Mouse (Mus musculus): ENCODE data around the gene Pakap. TPM values are rescaled to one million over a fixed set of nuclear protein-coding genes. Genes with fewer than 3 reads are reported as not detected.

Gene Pakap
- polyA plus RNA-seq, 1 experiment, result 0.63 TPM

DNA sequence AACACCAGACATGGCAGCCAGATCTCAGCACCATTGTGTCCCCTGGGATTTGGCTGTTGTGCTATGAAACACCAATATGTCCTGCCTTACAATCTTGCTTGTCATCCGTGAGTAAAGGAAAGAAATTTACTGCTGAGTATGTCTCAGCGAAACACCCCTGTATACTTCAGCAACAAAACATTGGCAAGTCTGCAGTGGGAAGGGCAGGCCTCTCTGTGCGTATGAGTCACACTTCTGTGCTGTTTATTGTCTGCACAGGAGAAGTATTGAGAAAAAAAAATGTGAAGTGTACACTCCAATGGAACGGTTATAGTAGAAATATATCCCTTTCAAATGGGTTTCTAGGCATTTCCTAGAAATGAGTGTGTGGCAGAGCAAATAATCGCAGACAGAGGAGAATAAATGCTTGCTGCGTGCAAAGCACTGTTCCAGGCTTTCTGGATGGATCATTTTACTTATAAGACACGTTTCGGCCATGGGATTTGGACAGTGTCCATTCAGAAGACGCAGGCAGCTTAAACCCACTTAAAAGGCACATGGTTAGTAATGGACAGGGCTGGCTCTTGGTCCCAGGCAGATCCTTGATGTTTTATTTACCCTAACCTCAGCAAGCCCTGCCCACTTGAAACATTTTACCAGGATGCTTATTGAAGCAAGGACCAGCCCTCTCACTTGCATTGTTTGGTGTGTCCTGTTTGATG lies 69.0 kb downstream of the Pakap start:
- H3K9me3 ChIP-seq, result no peaks in the 10 kb centered on the region; the same call in 1 of the 2 replicates
- H3K27me3 ChIP-seq (replicated peaks), result peaks cover 17% of the 10 kb centered on the region
- H3K4me3 ChIP-seq (replicated peaks), result no peak overlapping the region
- H3K36me3 ChIP-seq (replicated peaks; ENCODE audit: low read length), result no peaks in the 10 kb centered on the region
- TF ChIP-seq FLI1 (IDR thresholded peaks at IDR 0.05; ENCODE audit: low read length) (no peak), GATA1 (IDR thresholded peaks at IDR 0.05; ENCODE audit: borderline replicate concordance, low read length) (no peak)
- H3K4me1 ChIP-seq, result peaks cover 23% of the 10 kb centered on the region

- H3K4me1 ChIP-seq, result peaks cover 23% of the 10 kb centered on the region
- no peaks in the 10 kb centered on the region for H3K9me3 ChIP-seq
- H3K36me3 ChIP-seq (replicated peaks; ENCODE audit: low read length), result no peaks in the 10 kb centered on the region
- no peak for TF ChIP-seq GATA1 (IDR thresholded peaks at IDR 0.05; ENCODE audit: borderline replicate concordance, low read length)
- no peak for TF ChIP-seq FLI1 (IDR thresholded peaks at IDR 0.05; ENCODE audit: low read length)
- H3K27me3 ChIP-seq (replicated peaks), result peaks cover 17% of the 10 kb centered on the region
- peak overlapping the region; percentile 71 for H3K4me3 ChIP-seq (replicated peaks)
Measured at GRCm38 (mm10) chr4:57637636-57638386, 69.8 kb downstream of the Pakap start.

GRCm38 (mm10) chr4:57638941-57639340 lies 71.0 kb downstream of the Pakap start:
- H3K4me1 ChIP-seq, result peaks cover 23% of the 10 kb centered on the region
- H3K9me3 ChIP-seq, result no peaks in the 10 kb centered on the region
- TF ChIP-seq GATA1 (IDR thresholded peaks at IDR 0.05; ENCODE audit: borderline replicate concordance, low read length) (no peak), FLI1 (IDR thresholded peaks at IDR 0.05; ENCODE audit: low read length) (no peak)
- H3K27me3 ChIP-seq (replicated peaks), result peaks cover 17% of the 10 kb centered on the region
- H3K36me3 ChIP-seq (replicated peaks; ENCODE audit: low read length), result no peaks in the 10 kb centered on the region
- no peak overlapping the region for H3K4me3 ChIP-seq (replicated peaks)

GRCm38 (mm10) chr4:57640222-57640621 lies 72.2 kb downstream of the Pakap start:
- Histone ChIP-seq H3K36me3 (replicated peaks; ENCODE audit: low read length) (no peaks in the 10 kb centered on the region), H3K9me3 (no peaks in the 10 kb centered on the region), H3K4me1 (peaks cover 23% of the 10 kb centered on the region), H3K4me3 (replicated peaks) (peak overlapping the region; percentile 89), H3K27me3 (replicated peaks) (peaks cover 17% of the 10 kb centered on the region)
- TF ChIP-seq GATA1 (IDR thresholded peaks at IDR 0.05; ENCODE audit: borderline replicate concordance, low read length) (no peak), FLI1 (IDR thresholded peaks at IDR 0.05; ENCODE audit: low read length) (no peak)

- Histone ChIP-seq H3K4me3 (replicated peaks) (no peak overlapping the region), H3K9me3 (no peaks in the 10 kb centered on the region), H3K4me1 (peaks cover 23% of the 10 kb centered on the region), H3K27me3 (replicated peaks) (peaks cover 15% of the 10 kb centered on the region), H3K36me3 (replicated peaks; ENCODE audit: low read length) (no peaks in the 10 kb centered on the region)
- TF ChIP-seq GATA1 (IDR thresholded peaks at IDR 0.05; ENCODE audit: borderline replicate concordance, low read length), result no peak
- TF ChIP-seq FLI1 (IDR thresholded peaks at IDR 0.05; ENCODE audit: low read length), result no peak
Measured at GRCm38 (mm10) chr4:57640971-57641370, 73.0 kb downstream of the Pakap start.

DNA sequence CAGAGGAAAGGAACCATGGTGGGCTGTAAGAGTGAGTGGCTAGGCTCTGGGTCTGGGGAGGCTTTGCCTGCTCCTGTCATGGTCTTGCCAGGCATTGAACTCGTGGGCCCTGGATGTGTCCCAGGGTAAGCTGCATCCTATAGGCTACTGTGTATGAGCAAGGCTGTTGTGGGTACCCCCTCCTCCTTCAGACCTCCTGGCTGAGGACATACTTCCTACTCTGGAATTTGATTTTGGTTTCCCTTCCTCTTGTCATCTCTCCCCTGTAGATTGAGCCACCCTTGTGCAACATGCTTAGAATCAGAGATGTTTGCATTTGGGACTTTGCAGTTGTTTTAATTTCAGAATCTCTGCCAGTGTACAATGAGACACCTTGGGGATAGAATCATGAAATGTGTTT lies 83.0 kb downstream of the Pakap start:
- peaks cover 6% of the 10 kb centered on the region for H3K9me3 ChIP-seq
- H3K36me3 ChIP-seq (replicated peaks; ENCODE audit: low read length), result no peaks in the 10 kb centered on the region
- H3K4me1 ChIP-seq, result no peaks in the 10 kb centered on the region
- peaks cover 6% of the 10 kb centered on the region for H3K27me3 ChIP-seq (replicated peaks)
- no peak overlapping the region for H3K4me3 ChIP-seq (replicated peaks)
- TF ChIP-seq FLI1 (IDR thresholded peaks at IDR 0.05; ENCODE audit: low read length) (no peak), GATA1 (IDR thresholded peaks at IDR 0.05; ENCODE audit: borderline replicate concordance, low read length) (no peak)

DNA sequence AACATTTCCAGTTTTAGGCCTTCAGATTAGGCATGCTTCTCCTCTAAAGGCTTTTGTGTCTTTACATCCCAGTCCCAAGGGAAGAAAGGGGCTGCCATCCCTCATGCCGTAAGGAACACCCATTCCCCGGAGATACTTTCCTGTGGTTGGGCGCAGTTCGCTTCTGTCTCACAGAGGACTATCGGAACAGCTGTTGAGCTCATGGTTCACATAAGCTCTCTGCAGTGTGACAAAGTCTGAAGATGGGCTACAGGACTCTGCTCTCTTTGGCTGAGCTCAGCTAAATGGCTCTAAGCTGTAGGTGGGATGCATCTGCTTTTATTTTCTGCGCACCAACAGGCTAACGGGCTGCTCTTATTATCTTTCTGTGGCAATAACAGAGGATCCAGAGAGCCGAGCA lies 83.6 kb downstream of the Pakap start:
- H3K9me3 ChIP-seq, result peaks cover 6% of the 10 kb centered on the region
- H3K27me3 ChIP-seq (replicated peaks), result peaks cover 6% of the 10 kb centered on the region
- H3K36me3 ChIP-seq (replicated peaks; ENCODE audit: low read length), result no peaks in the 10 kb centered on the region
- H3K4me3 ChIP-seq (replicated peaks), result no peak overlapping the region
- no peak for TF ChIP-seq GATA1 (IDR thresholded peaks at IDR 0.05; ENCODE audit: borderline replicate concordance, low read length)
- no peak for TF ChIP-seq FLI1 (IDR thresholded peaks at IDR 0.05; ENCODE audit: low read length)
- no peaks in the 10 kb centered on the region for H3K4me1 ChIP-seq

- Histone ChIP-seq H3K36me3 (replicated peaks; ENCODE audit: low read length) (no peaks in the 10 kb centered on the region), H3K9me3 (peaks cover 13% of the 10 kb centered on the region), H3K27me3 (replicated peaks) (peaks cover 6% of the 10 kb centered on the region), H3K4me3 (replicated peaks) (no peak overlapping the region), H3K4me1 (no peaks in the 10 kb centered on the region)
- no peak for TF ChIP-seq FLI1 (IDR thresholded peaks at IDR 0.05; ENCODE audit: low read length)
- no peak for TF ChIP-seq GATA1 (IDR thresholded peaks at IDR 0.05; ENCODE audit: borderline replicate concordance, low read length)
Measured at GRCm38 (mm10) chr4:57652185-57652904, 84.4 kb downstream of the Pakap start.

DNA sequence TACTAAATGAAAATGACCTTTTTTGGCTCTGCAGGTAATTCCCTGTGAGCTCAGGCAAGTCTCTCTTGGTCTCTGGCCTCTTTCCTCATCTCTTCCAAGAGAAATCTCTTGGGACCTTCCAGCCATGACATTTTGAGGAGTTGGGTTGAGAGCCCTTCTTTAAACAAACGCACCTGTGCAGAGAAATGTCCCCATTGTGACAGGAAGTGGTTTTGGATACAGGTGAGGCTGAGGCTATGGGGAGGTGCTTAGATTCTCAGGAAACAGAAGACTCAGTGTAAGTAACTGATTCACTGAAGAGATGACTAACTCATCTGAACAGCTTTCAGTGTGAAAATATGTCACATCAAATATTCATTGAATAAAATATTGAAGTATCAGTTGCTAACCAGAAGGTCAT lies 88.0 kb downstream of the Pakap start:
- TF ChIP-seq FLI1 (IDR thresholded peaks at IDR 0.05; ENCODE audit: low read length), result no peak
- TF ChIP-seq GATA1 (IDR thresholded peaks at IDR 0.05; ENCODE audit: borderline replicate concordance, low read length), result no peak
- peaks cover 13% of the 10 kb centered on the region for H3K9me3 ChIP-seq
- no peak overlapping the region for H3K4me3 ChIP-seq (replicated peaks)
- H3K27me3 ChIP-seq (replicated peaks), result no peaks in the 10 kb centered on the region
- no peaks in the 10 kb centered on the region for H3K36me3 ChIP-seq (replicated peaks; ENCODE audit: low read length)
- no peaks in the 10 kb centered on the region for H3K4me1 ChIP-seq

All from megakaryocyte, embryonic 14.5 days (primary cell).